Mouse (Mus musculus): ENCODE data around the gene Mettl21a.
A peak's percentile ranks its signal among the peaks of the same experiment; 100 is the strongest.
"Not testable (repeated sequence)": the region's sequence is repeated elsewhere in the genome, so short reads cannot be mapped to it uniquely, and the experiment has no call there.

The Mettl21a gene

DNA sequence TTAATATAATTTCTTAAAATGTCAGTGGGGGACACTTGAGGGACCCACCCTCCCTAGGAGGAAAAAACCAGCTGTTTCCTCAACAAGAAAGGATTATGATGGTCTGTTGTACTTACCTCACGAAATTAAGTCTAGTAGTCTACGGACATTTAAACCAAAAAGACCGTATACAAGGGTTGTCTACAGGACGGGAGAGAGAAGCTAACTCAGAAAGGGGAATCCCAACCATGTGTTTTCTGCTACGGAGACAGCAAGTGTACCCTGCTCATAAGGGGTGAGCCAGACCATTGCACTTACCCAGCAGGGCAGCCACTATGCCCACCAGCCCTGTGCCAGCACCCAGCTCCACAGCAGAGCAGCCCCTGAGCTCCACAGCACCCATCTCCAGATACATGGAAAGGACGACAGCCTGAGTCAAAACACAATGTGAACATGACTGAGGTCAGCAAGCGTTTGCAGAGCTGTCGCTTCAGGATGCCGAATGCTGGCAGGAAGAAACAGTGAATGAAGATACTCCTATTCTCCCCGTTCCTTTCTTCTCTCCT lies 2.2 kb downstream of the Mettl21a start:
- DNase-seq (ENCODE audit: extremely low read depth, low read depth), result no peak

DNA sequence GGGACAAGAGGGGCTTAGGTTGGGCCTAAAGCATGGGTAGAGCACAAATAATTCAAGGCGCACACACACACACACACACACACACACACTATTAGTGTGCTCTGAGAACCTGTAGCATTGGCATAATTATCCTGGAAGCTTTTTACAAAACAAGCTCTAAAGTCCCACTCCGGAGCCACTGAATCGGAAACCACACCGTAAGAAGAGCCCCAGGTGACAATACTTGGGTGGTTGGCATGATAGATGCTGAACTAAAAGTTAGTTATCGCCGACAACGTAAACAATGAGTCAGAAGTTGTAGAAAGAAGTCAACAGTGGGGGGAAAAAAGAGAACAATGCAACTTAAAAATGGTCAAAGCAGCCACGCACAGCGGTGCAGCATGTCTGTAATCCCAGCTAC lies 2.7 kb downstream of the Mettl21a start:
- DNase-seq (ENCODE audit: extremely low read depth, low read depth), result no peak

DNA sequence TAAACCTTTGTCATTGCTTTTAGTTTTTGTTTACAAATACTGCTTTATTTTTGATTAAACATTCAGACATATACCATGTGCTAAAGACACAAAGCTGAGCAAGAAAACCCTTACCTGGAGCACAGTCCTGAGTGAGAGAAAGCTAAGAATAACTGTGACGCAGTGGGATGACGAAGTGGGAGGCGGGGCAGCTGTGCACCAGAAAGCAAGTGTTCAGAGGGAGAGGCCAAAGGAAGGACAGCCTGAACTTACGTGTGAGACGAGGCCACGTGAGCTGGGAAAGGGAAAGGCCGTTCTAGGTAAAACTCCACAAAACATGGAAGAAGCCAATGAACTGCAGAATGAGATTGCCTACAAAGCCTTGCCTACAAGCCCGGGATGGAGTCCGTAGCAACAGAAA lies 7.1 kb downstream of the Mettl21a start:
- DNase-seq (ENCODE audit: extremely low read depth, low read depth), result no peak

DNA sequence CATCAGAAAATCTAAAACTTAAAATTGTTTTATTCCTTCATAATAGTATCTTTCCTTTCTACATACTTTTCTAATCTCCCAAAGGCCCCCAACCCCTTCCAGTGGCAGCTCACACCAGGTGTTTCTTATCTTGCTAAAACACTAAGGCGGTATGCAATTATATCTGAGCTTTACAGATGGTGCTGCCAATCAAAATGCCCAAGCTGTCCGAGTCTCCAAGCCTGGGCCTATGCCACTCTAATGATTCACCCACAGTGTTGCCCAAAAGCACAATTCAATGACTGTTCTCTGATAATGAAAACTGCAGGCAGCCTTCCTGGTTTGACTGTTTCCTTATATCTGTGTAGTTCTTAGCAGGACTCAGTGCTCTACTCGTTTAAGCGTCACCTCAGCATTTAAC lies 7.9 kb downstream of the Mettl21a start:
- DNase-seq (ENCODE audit: extremely low read depth, low read depth), result peak; percentile 36

DNA sequence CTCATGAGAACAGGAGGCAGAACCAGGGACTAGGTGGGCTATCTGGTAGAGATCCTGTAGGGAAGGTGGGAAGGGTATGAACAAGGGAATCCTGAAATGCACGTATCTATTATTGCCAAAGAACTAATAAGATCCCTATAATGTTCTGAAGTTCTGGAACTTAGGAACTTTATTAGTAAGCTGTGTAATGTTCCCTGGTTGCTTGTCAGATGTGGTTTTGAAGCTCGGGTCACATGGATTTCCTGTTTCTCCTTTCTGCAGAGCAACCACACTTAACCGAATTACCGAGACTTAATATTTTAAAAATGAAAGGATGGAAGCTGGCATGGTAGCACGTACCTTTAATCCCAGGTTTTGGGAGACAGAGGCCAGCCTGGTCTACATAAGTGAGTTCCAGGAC lies 13.7 kb downstream of the Mettl21a start:
- no peak for DNase-seq (ENCODE audit: extremely low read depth, low read depth)

DNA sequence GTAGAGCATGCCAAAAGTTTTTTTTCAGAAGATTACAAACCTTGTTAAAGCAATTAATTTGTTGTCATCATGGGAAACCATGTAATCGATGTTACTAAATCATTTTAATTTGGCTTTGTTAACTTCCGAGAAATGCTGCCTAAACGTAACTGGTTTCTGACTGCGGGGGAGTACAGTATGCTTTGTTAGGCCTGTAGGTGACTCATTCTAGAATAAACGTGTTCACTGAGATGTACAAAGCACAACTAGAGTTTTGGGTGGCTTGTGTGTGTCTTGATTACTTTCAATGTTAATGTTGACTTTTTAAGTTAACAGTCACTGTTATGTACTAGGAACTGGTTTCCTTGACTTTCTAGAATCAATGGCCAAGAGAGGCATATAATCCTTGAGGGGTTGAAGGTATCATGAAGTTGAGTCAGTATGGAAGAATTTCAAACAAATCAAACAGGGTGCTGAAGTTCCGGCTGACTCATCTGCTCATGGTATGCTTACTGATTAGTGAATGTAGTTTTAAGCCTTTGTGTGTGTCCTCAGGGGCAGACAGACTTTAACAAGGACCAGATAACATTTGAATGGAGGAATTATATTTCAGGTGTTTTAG lies 15.7 kb downstream of the Mettl21a start:
- DNase-seq (ENCODE audit: extremely low read depth, low read depth), result no peak

DNA sequence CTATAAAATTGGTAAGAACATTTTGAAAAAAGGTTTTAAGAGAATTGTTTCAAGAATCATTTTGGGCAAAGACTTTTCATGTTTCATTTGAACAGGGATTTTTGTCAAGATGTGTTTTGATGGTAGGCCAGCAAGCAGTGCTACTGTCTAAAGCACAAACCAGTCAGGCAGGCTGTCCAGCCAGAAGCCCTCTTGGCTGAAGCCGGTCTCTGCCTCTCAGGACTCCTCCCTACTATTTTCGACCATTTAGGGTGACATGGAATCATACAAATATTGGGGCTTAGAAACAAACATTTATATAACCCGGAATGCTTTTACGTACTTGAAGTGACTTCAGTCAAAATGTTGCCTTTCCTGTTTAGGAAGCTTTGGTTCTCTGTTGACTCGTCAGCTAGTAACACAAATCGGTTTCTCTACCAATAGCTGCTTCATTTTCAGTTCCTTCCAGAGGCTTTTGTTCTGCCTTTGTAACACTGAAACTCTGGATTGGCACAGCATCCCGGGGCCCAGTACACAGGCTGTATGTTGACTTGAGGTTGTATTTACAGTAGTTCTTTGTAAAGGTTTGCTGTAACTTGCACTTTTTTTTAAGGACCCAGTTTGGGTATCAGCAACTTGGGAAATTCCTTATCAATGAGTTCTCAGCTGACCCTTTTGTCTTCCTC lies 16.5 kb downstream of the Mettl21a start:
- no peak for DNase-seq (ENCODE audit: extremely low read depth, low read depth)

DNA sequence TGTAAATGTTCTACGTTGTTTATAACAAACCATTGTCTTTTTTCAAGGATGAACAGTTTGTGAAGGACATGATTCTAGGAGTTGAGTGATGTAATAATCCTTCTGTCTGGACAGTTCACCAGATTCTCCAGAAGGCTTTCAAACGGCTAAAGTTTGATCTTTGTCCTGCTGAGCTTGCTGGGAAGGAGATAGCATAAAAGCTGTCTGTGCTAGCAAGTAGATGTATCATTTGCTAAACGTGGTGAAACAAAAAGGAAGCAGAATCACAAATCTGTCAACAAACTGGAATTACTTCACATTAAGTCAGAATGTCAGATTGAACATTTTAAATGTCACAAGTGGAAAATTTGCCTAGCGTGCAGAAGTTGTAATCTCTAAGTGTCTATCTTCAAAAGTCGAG lies 18.1 kb downstream of the Mettl21a start:
- no peak for DNase-seq (ENCODE audit: extremely low read depth, low read depth)

DNA sequence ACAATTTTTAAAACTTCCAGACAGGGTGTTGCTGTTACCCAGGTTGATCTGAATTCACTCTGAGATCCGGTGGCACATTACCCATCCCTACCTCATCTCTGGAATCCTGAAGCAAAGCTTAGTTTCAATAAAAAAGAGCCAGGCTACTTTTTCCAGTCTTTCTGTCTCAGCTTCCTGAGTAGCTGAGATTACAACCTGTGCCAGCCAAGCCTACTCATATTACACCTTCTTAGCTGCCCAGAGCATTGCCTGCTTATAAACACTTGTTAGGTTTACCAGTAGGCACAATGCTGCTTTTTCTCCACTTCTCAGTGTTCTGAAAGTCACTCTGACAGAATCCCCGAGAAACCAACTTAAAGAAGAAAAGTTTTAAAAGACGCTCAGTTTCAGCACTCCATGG lies 38.2 kb downstream of the Mettl21a start:
- no peak for DNase-seq (ENCODE audit: extremely low read depth, low read depth)

DNA sequence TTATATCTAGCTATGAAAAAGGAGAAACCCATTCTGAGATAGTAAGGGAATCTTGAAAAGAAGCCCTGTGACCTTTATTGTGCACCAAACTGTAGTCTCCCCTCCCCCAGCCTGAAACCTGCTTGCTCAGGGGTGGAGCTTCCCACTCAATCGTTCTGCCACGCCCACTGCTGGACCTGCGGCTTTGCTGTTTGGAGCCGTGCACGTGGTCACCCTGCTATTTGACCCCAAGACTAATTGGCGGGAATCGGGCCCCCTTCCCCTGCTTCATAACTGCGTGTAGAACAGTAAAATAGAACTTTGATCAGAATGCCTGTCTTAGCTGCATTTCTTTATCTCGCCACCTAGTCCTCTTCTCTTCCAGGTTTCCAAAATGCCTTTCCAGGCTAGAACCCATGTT lies 39.1 kb downstream of the Mettl21a start:
- DNase-seq (ENCODE audit: extremely low read depth, low read depth), result not testable (repeated sequence)

DNA sequence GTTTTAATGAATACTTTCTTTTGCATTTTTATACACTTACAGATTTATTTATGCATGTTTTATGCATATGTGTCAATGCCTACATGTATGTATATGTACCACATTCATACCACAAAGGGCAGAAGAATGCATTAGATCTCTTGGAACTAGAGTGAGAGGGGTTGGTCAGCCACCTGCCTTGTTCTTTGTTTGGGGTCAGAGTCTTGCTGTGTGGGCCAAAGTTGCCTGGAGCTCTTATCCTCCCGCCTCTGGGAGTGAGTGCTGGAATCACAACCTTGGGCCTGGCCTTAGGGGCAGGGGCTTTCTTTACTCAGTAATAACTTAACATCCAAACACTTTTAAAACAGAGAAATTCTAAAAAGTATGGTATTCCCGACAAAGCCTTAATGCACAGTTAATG lies 40.3 kb downstream of the Mettl21a start:
- no peak for DNase-seq (ENCODE audit: extremely low read depth, low read depth)

DNA sequence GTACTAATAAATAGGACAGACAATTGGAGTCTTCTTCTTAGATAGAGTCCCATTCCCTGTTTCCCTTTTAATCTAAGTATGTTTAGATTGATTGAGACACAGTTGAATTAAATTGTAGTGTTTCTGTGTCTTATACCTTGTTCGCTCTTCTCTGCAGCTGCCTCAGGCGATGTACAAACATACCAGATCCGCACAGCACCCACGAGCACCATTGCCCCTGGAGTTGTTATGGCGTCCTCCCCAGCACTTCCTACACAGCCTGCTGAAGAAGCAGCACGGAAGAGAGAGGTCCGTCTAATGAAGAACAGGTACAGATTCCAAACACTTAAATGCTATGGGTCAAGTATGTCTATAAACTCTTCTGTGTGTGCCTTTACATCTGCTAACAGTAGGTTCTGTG lies 41.0 kb downstream of the Mettl21a start:
- DNase-seq (ENCODE audit: extremely low read depth, low read depth), result no peak

DNA sequence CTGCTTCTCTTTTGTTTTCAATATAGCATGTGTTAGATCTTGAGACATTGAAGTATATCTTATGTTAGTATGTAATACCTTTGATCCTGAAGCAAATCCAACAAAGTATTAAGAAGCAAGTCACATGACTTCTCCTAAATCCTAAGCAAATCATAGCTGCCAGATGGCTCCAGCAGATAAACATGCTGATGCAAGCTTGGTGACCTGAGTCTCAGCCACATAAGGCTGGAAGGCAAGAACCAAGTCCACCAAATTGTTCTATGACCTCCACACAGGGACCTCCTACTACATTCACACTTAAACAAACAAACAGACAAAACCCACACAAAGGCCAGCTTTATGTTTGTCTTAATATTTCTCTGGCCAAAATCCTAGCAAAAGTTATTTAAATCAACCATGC lies 48.8 kb downstream of the Mettl21a start:
- DNase-seq (ENCODE audit: extremely low read depth, low read depth), result no peak

DNA sequence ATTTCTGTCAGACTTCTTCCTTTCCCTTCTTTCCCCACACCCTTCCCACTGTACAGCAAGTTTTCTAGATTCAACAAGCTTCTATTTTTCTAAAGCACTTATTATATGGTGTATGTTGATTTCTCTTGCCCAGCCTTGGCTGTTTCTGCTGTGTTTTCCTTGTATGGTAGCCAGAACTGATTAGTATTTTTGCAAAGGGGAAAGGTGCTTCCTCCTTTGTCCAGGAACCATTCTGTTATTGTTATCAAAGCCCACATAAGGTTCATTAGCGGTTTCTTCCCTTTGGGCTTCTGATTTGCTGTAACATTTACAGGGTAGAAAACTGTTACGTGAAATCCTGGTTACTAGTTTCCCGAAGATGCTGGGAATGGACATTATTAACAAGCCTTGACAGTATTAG lies 56.9 kb downstream of the Mettl21a start:
- peak; percentile 25 for DNase-seq (ENCODE audit: extremely low read depth, low read depth)

Measured in MEL-GATA-1-ER (cell line).